Mouse (Mus musculus) MN1 (cell line): ENCODE data around the gene Tbr1.

Source experiments
- DNase-seq: peaks from one replicate; pipeline ENCODE4 v3.0.0-alpha.2; 2016; ENCODE audit warnings: low spot score

Gene Tbr1

GRCm38 (mm10) chr2:61802656-61803251 lies at the start of gene Tbr1:
Tbr1 (plus strand) TSS chr2:61802930.
- DNase-seq = no peak

- no peak for DNase-seq
These were observed 47.7 kb upstream of the Tbr1 start for GRCm38 (mm10) chr2:61754989-61755388.

- DNase-seq = no peak
These were observed 43.4 kb upstream of the Tbr1 start for GRCm38 (mm10) chr2:61759234-61759855.

- no peak for DNase-seq
These were observed 42.7 kb upstream of the Tbr1 start for GRCm38 (mm10) chr2:61760044-61760443.

- no peak for DNase-seq
These were observed 38.1 kb upstream of the Tbr1 start for GRCm38 (mm10) chr2:61764470-61765105.

GRCm38 (mm10) chr2:61765526-61765925 lies 37.2 kb upstream of the Tbr1 start:
- DNase-seq = no peak

- no peak for DNase-seq
These were observed 21.9 kb upstream of the Tbr1 start for GRCm38 (mm10) chr2:61780794-61781193.

- no peak for DNase-seq
These were observed 7.8 kb upstream of the Tbr1 start for GRCm38 (mm10) chr2:61794960-61795359.

GRCm38 (mm10) chr2:61798048-61798447 lies 4.7 kb upstream of the Tbr1 start:
- no peak for DNase-seq

GRCm38 (mm10) chr2:61803443-61804367 lies 975 bp downstream of the Tbr1 start:
- DNase-seq = no peak

GRCm38 (mm10) chr2:61804382-61804840 lies 1.7 kb downstream of the Tbr1 start:
- no peak for DNase-seq

- DNase-seq = no peak
These were observed 2.3 kb downstream of the Tbr1 start for GRCm38 (mm10) chr2:61804841-61805540.

GRCm38 (mm10) chr2:61805541-61806345 lies 3.0 kb downstream of the Tbr1 start:
- DNase-seq = no peak

GRCm38 (mm10) chr2:61806346-61806825 lies 3.7 kb downstream of the Tbr1 start:
- DNase-seq = no peak

GRCm38 (mm10) chr2:61807151-61807550 lies 4.4 kb downstream of the Tbr1 start:
- no peak for DNase-seq

- DNase-seq = no peak
These were observed 5.1 kb downstream of the Tbr1 start for GRCm38 (mm10) chr2:61807781-61808180.

GRCm38 (mm10) chr2:61808776-61809175 lies 6.0 kb downstream of the Tbr1 start:
- no peak for DNase-seq

- DNase-seq = no peak
These were observed 6.7 kb downstream of the Tbr1 start for GRCm38 (mm10) chr2:61809381-61809780.

GRCm38 (mm10) chr2:61810751-61811150 lies 8.0 kb downstream of the Tbr1 start:
- no peak for DNase-seq

GRCm38 (mm10) chr2:61811163-61811506 lies 8.4 kb downstream of the Tbr1 start:
- no peak for DNase-seq
